8 mouse cellular contexts compared by ENCODE assay signal in the genomic region with DNA sequence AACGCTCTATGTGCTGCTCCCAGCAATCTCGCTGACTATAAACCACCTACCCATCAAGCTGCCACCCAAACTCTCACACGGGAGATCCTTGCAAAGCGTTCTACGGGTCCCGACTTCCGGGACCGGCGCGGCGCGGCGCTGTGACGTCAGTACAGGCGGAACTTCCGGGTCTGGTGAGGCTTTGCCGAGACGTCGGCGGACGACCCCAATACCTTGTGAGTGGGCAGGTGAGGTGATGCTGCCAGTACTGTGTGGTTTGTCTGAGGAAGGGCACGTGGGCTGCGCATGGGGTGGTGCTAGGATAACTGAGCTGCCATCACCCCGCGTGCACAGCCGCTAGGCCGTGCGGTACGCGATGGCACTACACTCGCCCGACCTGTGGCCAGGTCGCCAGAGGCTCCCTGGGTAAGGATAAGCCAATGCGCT. TPM values are rescaled to one million over a fixed set of nuclear protein-coding genes. Genes with fewer than 3 reads are reported as not detected.
DNase-seq lines count a peak whose midpoint lies in the region; ATAC-seq lines count a peak whose summit lies in the region.

Gene Ldah (plus strand): TSS at position 130 of the 426 bp plus-strand sequence.

- peak; percentile 88 for DNase-seq in Muller cell, postnatal 12 days (ENCODE audit: inconsistent ontology term)
- DNase-seq in cerebellum, adult 9-11 months, result peak; percentile 92
- peak; percentile 85 to 88 for DNase-seq in frontal cortex, postnatal 10 days (ENCODE audit: low spot score in 2 of 2)
- DNase-seq in layer of hippocampus, postnatal 14 days (ENCODE audit: low spot score in 2 of 2), result peak; percentile 85 to 93
- peak; percentile 90 for DNase-seq in lung, postnatal 14 days
- peak; percentile 83 for DNase-seq in retina, adult 2 months (ENCODE audit: low read depth, low spot score)
- DNase-seq in thymus, postnatal 36 days, result peak; percentile 92 to 93

- H3K27me3 ChIP-seq in hindbrain, embryonic 12.5 days, result peaks cover 3% of the 10 kb centered on the region; the same call in 1 of the 2 replicates

- H3K4me1 ChIP-seq in hindbrain, embryonic 12.5 days, result no peaks in the 10 kb centered on the region

- no peaks in the 10 kb centered on the region for H3K9me3 ChIP-seq in hindbrain, embryonic 12.5 days (replicated peaks)

- H3K27ac ChIP-seq in hindbrain, embryonic 12.5 days, result 0 out of 2 replicates have a peak within 1 kb of the TSS, but pooled peaks have one; percentile 24

- ATAC-seq in hindbrain, embryonic 12.5 days (ENCODE audit: low FRiP score), result peak; percentile 100

- no peaks in the 10 kb centered on the region for H3K36me3 ChIP-seq in hindbrain, embryonic 12.5 days

- peak within 1 kb of the TSS; percentile 81 for H3K9ac ChIP-seq in hindbrain, embryonic 12.5 days

- H3K4me2 ChIP-seq in hindbrain, embryonic 12.5 days (replicated peaks), result peak within 1 kb of the TSS; percentile 73

- peak within 1 kb of the TSS; percentile 74 for H3K4me3 ChIP-seq in hindbrain, embryonic 12.5 days

- under 1% methylated on average over 34 of the region's 34 CpGs for WGBS in hindbrain, embryonic 12.5 days

RNA-seq across cellular contexts. Expression of gene Ldah, which starts in this region (rescaled TPM):
- 71.3 and 77.4 TPM in 2 replicates for polyA plus RNA-seq in hindbrain, embryonic 12.5 days (2016; fragmentation: Nextera tagmentation; extraction: Ambion mirVana)
- 10 to 100 TPM; 42.7 to 45.2 TPM for total RNA-seq in layer of hippocampus, postnatal 14 days (2021)

Comparison
In these comparisons a context has a peak if more than half of its experiments do, and no peak if none do; other contexts are left out.
1. Peak in every context shown above with its lines: DNase-seq, ATAC-seq, H3K4me3 ChIP-seq and H3K27ac ChIP-seq.